Mouse (Mus musculus): ENCODE measurements around the gene Cd2.

Gene Cd2

DNA sequence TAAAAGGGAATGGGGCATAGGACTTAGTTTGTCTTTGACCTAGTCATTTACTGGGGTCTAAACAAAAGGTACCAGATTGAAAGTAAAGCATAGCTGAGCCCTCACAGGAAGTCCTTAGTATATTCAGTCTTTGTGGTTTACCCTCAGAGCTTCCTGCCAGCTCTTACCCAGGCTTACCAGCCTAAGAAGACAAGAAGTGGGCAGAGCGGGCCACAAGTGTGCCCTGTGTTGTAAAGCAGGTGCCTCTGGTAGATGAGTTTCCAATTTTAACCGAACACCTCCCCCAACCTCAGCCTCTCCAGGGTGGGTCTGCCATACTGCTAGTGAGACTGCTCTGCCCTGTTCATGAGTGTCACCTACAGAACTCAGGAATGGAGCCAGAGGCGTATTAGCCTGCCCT is 12.9 kb downstream of the Cd2 start:
- no peak for DNase-seq (ENCODE audit: low spot score in 2 of 2)

DNA sequence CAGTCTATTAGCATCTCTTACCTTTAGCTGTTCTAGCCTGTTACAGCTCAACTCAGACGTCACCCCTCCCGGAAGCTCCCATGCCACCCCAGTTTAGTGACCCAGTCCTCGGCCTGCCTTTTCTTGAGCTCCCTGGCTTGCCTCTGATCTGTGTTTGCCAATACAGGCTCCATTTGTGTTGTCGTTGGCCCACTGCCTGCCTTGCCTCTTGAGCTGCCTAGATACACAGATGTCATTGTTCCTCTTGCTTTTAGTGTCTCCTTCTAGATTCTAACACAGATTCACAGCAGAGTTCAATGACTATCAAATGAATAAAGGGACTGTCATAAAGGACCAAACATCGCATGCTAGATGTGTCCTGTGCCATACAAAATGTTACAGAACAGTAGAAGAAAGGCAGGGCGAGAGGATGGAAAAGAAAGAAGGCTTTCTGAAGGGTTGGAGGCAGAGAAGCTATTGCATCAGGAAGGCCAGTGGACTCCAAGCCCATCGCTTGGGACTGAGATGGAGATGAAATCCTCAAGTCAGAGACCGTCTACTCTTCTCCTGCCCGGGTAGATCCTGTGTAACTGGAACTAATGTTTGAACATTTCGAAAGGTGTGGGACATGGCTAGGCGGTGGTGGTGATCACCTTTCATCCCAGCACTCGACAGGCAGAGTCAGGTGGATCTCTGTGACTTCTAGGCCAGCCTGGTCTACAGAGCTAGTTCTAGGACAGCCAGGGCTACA is 13.5 kb downstream of the Cd2 start:
- DNase-seq (ENCODE audit: low spot score in 2 of 2) = no peak

DNA sequence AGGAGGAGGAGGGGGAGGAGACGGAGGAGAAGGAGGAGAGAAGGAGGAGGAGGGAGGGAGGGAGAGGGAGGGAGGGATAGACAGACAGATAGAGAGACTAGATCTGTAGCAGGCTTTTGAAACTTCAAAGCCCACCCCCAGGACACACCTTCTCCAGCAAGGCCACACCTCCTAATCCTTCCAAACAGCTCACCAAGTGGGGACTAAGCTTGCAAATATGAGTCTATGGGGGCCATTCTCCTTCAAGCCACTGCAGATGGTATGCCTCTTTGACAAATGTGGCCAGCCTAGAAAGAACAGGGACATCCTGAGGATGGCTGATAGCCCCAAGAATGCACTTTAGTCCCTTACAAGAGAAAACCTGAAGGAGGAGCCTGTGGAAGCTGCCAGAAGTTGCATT is 15.6 kb downstream of the Cd2 start:
- DNase-seq (ENCODE audit: low spot score in 2 of 2) = no peak

DNA sequence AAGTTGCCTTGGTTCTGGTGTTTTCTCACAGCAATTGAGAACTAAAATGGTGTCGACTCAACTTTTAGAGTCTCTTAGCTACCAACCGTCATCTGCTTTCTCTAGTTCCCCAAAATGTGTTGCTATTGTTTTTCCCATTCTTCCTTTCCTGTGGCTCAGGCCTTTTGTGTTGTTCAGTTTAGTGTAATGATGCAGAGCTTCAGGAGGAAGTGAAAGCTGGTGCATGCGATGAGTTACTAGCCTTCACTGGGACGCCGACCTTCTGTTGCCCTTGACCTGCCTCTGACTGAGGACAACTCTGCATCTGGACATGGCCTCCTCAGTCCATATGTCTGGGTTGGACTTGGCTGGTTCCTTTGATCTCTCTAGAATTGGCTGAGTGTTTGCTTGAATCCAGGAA is 16.9 kb downstream of the Cd2 start:
- DNase-seq (ENCODE audit: low spot score in 2 of 2) = no peak

DNA sequence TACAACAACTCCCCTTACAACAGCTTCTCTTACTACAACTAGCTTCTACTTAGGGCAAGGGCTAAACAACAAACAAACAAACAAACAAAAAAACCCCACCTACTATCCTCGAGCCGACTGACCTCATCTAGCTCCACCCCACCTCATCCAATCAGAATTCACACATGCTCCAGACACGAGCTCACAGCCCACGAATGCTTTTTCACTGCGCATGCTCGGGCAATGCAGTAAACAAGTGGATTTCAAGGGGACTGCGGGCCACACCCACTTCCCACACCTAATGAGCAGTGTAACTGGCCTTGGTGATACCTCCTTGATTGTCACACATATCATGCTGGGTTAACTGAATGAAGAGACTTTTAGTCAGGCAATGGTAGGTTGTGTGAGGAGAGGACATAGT is 19.4 kb downstream of the Cd2 start:
- DNase-seq (ENCODE audit: low spot score in 2 of 2) = no peak

DNA sequence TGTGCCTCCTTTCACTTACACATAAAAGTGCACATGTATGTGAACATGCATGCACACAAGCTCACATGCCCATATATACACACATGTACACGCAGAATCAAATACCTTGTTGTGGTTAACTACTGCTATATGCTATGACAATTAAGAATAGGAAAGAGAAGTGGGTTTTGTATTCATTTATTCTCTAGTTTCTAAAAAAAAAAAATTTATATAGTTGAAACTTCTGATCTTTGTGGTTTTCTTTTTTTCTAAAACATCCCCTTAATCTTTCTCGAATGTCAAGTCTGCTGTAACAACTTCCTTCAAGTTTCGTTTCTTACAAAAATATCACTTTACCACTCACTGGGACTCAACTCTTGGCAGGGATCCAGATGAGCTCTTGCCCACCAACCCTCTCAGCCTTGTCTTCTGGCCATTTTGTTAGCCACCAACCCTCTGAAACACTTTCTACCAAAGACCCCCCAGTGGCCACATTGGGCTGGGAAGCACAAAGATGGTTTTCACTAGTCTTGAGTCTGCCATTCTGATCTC is 22.1 kb downstream of the Cd2 start:
- DNase-seq (ENCODE audit: low spot score in 2 of 2) = no peak

DNA sequence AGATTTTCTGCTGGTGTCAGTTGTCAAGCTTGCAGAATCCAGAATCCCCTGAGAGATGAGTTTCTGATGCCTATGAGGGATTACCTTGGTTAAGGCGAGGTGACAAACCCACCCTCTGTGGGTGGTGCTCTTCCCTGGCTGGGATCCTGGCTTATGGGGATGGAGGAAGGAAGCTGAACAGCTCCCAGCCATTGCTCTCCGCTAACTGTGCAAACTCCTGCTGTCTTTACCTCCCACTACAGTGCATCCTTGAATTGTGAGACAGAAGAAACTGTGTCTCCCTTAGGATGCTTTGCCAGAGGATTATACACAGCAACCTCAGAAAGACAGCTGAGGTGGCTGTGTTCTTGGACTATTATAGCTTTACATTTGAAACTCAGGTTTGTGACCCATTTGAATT is 28.8 kb downstream of the Cd2 start:
- DNase-seq (ENCODE audit: low spot score in 2 of 2) = no peak

DNA sequence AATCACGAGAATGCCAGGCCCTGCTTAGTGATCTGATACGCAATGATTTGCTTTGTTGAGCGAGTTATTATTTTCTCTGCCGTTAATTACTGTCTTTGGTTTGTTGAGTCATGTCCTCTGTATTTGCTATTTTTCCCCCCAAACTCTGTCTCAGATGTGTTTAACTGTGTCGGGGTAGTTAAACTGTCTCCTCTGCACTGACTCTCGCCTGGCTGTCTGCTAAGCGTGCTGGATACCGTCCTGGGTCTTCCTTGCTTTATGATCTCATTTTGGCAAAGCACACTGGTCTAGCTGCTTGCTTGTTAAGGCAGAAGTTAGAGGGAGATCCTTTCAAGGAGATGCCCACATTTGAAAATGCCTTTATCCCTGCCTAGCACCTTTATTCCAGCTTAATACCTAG is 31.6 kb downstream of the Cd2 start:
- DNase-seq (ENCODE audit: low spot score in 2 of 2) = peak in 1 of 2 experiments; percentile 62

DNA sequence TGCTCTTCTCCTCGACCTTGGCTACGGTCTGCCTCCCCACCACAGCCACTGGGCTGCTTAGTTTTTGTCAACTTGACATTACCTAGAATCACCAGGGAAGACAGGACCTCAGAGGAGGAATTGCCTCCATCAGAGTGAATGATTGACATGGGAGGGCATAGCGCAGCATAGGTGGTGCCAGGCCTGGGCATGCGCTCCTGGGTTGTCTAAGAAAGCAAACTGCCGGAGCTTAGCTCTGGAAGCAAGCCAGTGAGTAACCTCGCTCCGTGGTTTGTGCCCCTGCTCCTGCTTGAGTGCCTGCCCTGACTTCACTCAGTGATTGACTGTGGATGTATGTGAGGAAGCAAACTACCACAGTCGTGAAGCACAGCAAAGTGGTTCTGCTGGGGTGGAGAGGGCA is 35.6 kb downstream of the Cd2 start:
- no peak for DNase-seq (ENCODE audit: low spot score in 2 of 2)

DNA sequence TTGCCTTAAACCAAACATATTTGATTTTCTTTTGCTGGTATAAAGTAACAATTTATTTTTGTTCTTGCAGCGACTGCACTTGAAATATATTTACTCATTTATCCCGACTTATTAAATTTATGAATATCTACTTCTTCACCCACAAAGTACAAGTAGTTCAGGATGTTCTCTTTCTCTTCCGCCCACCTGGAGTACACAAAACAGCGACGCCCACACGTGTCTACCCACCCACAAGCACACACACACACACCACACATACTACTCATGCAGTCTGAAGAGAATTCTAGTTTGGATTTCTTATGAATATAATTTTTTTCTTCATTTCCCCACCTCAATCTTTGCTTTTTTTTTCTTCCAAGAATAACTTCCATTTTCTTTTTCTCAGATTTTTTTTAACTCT is 37.9 kb downstream of the Cd2 start:
- DNase-seq (ENCODE audit: low spot score in 2 of 2) = no peak

DNA sequence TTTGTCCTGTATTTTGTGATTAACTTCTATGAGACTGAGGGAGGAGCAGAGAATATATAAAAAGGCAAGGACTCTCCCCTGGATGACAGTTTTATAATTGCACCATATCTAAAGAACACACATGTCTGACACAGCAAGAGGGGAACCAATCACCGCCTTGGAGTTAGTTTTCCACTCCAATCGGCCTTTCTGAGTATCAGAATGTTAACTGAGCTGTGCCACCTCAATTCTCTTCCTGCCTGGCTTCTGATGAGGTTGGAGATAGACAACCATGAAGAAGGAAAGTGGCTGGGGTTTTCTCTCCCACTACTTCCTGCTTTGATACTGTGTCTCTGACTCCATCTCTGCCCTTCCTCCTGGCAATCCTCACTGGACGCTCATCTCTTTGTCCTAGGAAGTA is 42.5 kb downstream of the Cd2 start:
- DNase-seq (ENCODE audit: low spot score in 2 of 2) = no peak

DNA sequence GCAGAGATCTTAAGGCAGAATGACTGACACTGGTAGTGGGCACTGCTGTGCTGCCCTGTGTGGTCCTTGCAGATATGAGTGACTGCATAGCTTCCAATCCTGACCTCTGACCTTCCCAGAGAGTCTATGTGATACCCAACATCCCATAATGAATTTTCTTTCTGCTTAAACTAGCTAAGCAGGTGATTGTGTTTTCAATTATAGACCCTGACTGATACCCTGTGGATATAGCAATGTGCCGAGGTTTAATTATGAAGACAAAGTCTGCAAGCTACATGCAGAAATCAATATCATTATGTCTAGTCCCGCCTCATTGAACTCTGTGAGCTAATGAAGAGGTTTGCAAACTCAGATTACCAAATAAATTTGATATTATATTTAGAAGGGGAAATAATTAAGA is 44.7 kb downstream of the Cd2 start:
- no peak for DNase-seq (ENCODE audit: low spot score in 2 of 2)

DNA sequence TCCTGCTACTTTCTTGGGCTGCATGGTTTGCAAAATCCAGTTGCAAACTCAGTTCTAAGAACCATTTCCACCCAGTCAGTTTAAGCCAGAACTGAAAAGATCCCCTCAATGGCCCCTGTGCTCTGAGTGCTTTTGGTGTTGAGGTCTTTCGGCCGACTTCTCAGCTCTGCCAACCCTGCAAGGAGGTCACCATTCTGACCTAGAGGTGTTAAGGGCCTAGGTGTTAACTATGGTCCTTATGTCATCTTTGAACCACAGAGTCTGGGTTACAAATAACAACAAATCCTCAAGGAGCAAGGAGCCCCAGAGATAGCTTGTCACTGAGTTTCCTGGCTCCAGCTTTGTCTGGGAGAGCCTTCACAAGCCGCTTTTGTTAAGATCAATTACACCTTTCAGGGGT is 45.9 kb downstream of the Cd2 start:
- DNase-seq (ENCODE audit: low spot score in 2 of 2) = no peak

DNA sequence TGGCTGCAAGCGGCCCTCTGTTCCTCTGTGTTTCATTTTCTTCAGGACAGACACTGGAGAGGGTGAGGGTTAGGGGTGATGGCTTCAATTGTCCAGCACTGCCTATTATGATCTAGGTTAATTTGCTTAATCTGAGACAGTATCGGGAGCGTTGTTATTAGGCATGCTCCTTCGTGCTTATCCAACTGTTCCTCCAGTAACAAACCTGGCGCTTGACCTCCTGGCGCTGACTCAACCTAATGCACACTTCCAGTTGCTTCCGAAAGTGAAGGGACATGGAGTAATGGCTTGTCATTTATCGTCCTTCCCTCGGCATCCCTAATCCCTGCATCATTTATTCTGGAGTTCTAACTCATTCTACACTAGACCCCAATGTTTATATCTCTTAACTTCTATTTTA is 46.9 kb downstream of the Cd2 start:
- DNase-seq (ENCODE audit: low spot score in 2 of 2) = no peak

DNA sequence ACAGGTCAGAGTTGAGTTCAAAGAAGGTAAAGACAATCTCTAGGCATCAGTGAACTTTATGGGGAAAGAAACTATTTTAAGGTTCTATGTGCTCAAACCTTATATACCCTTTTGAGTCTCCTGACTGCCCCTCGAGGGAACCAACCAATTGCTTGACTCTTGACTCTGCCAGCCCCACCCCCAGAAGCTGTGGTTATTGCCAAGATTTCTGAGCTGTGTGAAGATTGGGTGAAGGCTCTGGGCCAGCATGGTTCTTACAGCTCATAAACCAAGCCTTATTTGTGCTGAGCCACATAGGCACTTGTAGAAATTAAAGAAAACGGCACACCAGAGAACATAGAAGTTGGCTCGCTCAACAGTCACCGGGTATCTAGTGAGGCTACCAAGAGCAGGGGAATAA is 48.5 kb downstream of the Cd2 start:
- DNase-seq (ENCODE audit: low spot score in 2 of 2) = no peak

DNA sequence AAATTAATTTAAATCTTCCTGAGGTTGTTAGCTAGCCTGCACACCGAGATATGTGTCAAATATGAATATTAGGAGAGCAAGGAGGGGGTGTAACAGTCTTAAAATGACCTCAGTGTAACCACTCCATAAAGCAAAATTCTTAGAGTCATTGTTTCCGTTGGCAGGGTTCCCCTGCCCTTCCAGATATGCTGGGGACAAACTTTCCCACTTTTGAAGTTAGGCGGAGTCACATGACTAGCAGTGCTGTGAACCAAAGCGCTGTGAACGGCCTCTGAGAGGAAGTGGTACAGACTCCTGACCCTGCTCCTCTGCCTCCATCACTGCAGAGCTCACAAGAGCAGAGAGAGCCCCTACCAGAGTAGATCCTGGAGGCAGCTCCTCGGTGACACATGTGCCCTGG is 49.0 kb downstream of the Cd2 start:
- DNase-seq (ENCODE audit: low spot score in 2 of 2) = no peak

DNA sequence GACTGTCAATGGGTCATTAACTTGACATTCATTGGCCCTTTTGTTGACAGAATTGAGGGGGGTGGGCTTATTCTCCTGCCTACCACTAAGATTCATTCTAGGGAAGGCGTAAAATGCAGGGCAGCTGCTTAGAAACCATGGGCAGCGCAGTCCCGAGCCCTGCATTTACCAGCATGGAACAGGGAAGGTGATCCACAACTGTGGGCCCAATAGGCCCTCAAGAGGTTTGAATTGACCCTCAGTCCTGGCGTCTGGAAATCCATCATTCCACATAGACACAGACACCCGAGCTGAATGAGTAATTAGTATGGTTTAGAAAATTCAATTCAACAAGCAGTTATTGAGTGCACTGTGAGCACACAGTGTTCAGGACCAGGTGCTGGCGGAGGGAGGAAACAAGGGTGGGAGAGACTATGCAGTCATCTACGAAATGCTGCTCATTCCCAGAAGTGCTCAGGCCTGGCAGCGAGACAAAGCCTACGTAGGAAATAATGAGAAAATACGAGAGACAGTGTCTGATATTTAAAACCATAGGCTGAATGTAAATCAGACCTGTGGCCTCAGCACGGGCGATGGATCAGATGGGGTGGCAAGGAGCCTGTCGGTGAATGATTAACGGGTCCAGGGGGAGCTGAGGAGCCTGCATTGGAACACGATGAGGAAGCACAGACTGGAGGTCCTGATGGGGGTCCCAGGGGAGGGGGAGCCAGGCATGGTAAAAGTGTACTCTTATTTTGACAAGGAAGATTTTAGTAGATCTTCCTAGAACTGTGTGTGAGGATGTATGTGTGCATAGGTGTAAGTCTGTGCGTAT is 50.5 kb downstream of the Cd2 start:
- DNase-seq (ENCODE audit: low spot score in 2 of 2) = no peak

DNA sequence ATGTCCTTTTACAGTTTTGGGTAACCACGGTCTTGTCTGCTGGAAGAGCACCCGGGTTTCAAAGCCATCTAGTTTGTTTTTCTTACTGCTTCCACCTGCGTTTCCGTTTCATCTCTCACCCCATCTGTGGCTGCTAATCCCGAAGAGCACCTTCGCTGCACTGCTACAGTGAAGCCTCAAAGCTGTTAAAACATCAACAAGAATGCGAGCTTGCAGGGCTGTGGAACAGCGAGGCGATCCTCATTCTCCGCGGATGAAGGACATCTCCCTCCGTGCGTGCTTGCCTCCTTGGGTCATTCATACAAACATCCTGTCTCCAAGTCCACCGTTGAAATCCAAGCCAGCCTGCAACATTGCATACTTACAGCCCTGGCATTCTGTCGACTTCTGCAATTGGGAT is 51.5 kb downstream of the Cd2 start:
- DNase-seq (ENCODE audit: low spot score in 2 of 2) = no peak

DNA sequence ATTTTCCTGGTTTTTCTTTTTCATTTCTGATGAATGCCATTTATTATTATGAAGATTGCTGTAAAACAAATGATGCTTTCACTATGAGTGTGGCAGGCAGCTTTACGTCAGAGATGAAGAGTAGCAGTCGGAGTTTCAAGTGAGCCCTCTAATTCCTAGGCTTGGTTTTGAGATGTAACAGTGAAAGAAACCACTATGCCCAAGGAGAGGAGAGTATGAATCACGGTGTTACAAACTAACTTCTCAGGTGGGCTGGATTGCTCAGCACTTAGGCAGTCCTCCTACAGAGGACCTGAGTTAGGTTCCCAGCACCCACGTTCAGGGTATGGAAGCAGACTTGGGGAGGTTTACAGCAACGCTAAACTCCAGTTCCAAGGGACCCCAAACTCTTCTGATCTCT is 52.4 kb downstream of the Cd2 start:
- no peak for DNase-seq (ENCODE audit: low spot score in 2 of 2)

DNA sequence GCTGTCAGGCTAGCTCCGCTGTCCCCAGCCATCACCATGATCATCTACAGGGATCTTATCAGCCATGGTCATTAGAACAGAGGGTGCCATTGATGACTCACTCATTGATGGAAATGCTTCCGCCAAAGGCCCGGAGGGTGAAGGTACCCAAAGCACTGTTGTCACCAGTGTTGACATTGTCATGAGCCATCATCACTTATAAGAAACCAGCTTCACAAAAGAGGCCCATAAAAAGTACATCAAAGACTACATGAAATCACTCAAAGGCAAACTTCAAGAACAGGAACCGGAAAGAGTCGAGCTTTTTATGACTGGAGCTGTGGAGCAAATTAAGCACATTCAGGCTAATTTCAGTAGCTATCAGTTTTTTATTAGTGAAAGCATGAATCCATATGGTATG is 54.3 kb downstream of the Cd2 start:
- DNase-seq (ENCODE audit: low spot score in 2 of 2) = no peak

DNA sequence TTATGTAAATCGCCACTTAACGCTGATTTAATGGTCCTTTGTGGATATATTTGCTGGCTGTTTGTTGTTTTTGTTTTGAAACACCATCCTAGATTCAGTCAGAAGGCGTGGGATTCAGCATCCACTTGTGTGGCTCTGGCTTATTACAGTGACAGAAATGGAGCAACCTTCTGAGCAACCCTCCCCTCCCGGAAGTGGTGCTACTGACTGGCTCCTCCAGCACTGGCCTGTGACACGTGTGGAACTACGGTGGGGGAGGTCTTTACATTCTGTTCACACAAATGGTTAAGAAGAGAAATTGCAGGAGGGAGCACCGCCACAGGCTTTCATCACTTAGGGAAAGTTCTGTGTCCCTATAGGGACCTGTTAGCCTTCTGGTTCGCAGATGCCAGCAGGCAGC is 55.2 kb downstream of the Cd2 start:
- DNase-seq (ENCODE audit: low spot score in 2 of 2) = no peak

DNA sequence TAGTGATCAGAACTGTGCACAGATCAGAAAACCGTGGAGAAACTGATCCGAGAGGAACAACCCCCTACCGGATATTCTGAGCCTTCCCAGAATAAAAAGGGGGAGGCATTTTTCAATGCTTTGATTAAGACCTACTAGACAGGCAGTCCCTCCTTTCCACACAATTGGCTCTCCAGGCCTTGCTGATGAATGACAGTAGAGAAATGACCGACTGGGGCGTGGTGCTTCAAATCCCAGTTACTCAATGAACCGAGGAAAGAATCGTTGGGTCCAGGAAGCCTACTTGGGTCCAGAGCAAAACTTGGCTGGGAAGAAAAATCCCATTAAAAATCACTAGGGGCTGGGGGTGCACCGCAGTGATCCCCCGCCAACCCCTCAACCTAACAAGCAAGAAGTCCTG is 57.5 kb downstream of the Cd2 start:
- DNase-seq (ENCODE audit: low spot score in 2 of 2) = no peak

DNA sequence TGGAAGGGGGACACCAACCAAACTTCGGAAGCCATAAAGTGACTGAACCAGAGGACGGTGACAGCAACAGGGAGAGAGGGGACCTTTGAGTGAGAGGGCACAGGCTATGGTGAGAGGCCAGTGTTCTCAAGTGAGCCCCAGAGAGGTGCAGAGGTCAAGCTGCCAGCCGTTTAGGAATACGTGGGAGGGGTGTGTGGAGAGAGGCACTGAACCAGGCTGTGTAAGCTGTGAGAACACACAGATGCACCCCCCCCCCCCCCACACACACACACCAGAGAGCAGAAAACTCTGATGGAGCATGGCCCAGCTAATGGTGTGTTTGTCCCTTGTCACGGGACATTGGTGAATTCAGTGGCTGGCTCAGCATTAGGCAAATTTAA is 58.2 kb downstream of the Cd2 start:
- no peak for DNase-seq (ENCODE audit: low spot score in 2 of 2)

Data from urinary bladder, postnatal 4 days (tissue).